Mouse (Mus musculus) liver, embryonic 12.5 days (tissue): ENCODE data around the gene 2310011J03Rik. TPM values are rescaled to one million over a fixed set of nuclear protein-coding genes. Genes with fewer than 3 reads are reported as not detected.

Experiments used
- ATAC-seq: fragments of 200-750 bp; cut with Nextera tagmentation; 2 replicates; pipeline ENCODE4 v1.8.0; 2017; ENCODE audit warnings: moderate number of reproducible peaks, mild to moderate bottlenecking, moderate library complexity
- H3K27ac ChIP-seq: fragments of 300-500 bp; sonication (generic); 2 replicates; pipeline ENCODE4 v1.5.1; 2016; ENCODE audit warnings: mild to moderate bottlenecking
- H3K27me3 ChIP-seq: fragments of 300-500 bp; sonication (generic); replicated peaks from 2 replicates; pipeline ENCODE4 v1.6.1; 2016; ENCODE audit warnings: mild to moderate bottlenecking, moderate library complexity
- H3K36me3 ChIP-seq: fragments of 300-500 bp; sonication (generic); 2 replicates; pipeline ENCODE4 v1.6.1; 2016; ENCODE audit warnings: mild to moderate bottlenecking, moderate library complexity
- H3K4me1 ChIP-seq: fragments of 300-500 bp; sonication (generic); 2 replicates; pipeline ENCODE4 v1.6.1; 2016
- H3K4me2 ChIP-seq: fragments of 300-500 bp; sonication (generic); 2 replicates; pipeline ENCODE4 v1.6.1; 2016; ENCODE audit warnings: mild to moderate bottlenecking, moderate library complexity
- H3K4me3 ChIP-seq: fragments of 300-500 bp; sonication (generic); 2 replicates; pipeline ENCODE4 v1.5.1; 2016; ENCODE audit warnings: mild to moderate bottlenecking, moderate library complexity
- H3K9ac ChIP-seq: fragments of 300-500 bp; sonication (generic); 2 replicates; pipeline ENCODE4 v1.6.1; 2016; ENCODE audit warnings: mild to moderate bottlenecking, moderate library complexity
- H3K9me3 ChIP-seq: fragments of 300-500 bp; sonication (generic); replicated peaks from 2 replicates; pipeline ENCODE4 v1.6.1; 2016; ENCODE audit warnings: mild to moderate bottlenecking, moderate library complexity
- WGBS: fragments of 180-500 bp; shearing (Covaris S2); methylation state at CpG from one replicate; pipeline ENCODE4 v1.1.7; 2016; ENCODE audit not compliant: insufficient replicate concordance; 5-methylcytosine and 5-hydroxymethylcytosine counted together
- polyA plus RNA-seq: library from polyadenylated mRNA; unstranded; fragments of >200 nt; fragmentation: Nextera tagmentation; extraction: Ambion mirVana; gene quantifications from 2 replicates; pipeline ENCODE4 v1.2.1, GENCODE M21; 2016

2310011J03Rik gene
- polyA plus RNA-seq, 1 experiment from 2014 or later, result 46.7 TPM

DNA sequence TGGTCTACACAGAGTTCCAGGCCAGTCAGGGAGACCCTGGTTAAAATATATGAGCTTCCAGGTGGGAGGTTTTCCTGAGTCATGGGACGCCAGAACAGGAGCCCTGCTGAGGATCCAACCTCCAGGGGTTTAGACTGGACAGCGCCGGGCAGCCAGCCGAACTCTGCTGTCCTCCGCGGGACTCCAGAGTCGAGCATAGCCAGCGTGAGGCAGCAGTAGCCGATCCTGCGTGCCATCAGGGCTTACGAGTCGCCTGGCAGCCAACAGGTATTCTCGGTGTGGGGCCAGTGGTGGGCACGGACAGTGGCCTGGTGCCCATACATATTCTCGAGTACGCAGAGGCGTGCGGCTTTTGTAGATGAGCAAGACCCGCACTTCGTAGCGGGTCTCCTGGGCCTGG is 20.7 kb upstream of the 2310011J03Rik start:
- Histone ChIP-seq H3K4me1 (peaks cover 64% of the 10 kb centered on the region), H3K4me3 (no peak overlapping the region)

DNA sequence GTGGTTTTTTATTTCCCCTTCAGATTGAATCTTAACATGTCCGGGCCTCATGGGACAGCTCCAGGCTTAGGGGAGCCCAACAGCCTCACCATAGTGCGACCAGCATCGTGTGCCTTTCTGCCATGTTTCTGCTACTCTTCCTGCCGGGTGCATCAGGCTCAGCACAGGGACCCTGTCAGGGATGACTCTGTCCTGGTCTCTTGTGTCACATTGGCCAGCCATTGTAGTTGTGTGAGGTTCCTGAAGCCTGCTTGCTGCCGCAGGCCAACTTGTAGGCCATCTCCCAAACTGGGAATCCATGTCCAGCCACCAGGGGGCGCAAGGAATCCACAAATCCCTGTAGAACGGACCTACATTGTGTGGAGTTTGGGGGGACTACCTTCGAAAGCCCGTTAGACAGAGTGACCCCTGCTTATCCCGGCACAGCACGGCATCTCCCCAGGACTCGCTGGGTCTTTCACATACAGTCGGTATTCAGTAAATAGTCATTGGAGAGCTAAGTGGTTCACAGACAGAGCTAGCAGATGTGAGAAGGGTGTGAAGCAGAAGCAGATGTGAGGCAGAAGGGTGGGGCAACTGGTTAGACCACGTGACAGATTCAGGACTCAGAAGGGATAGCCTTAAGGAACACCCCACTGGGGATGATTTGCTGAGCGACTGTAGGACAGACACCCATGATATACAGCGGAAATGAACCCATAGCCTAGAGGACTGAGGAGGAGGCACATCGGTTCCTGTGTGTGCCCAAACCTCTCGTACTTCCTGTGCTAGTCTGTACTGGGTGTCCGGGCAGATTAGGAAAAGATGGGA is 19.8 kb upstream of the 2310011J03Rik start:
- H3K4me2 ChIP-seq, result peak overlapping the region; percentile 81
- H3K9ac ChIP-seq, result peak overlapping the region; percentile 23; the same call in 1 of the 2 replicates
- no peak overlapping the region for H3K27ac ChIP-seq
- no peaks in the 10 kb centered on the region for H3K9me3 ChIP-seq
- H3K27me3 ChIP-seq, result peaks cover 71% of the 10 kb centered on the region
- peak overlapping the region; percentile 20 for H3K4me3 ChIP-seq
- peaks cover 23% of the 10 kb centered on the region for H3K36me3 ChIP-seq
- ATAC-seq, result peak; percentile 43
- peaks cover 56% of the 10 kb centered on the region for H3K4me1 ChIP-seq
- WGBS, result 18% methylated on average over 19 of the region's 19 CpGs

More for the DNA sequence above, 20.7 kb upstream of the 2310011J03Rik start:
- Histone ChIP-seq H3K36me3 (peaks cover 14% of the 10 kb centered on the region), H3K27me3 (peaks cover 71% of the 10 kb centered on the region), H3K4me2 (peak overlapping the region; percentile 81), H3K9ac (0 out of 2 replicates have a peak overlapping the region, but pooled peaks have one; percentile 23), H3K27ac (no peak overlapping the region), H3K9me3 (no peaks in the 10 kb centered on the region)
- WGBS, result 26% methylated on average over 21 of the region's 21 CpGs
- no peak for ATAC-seq

DNA sequence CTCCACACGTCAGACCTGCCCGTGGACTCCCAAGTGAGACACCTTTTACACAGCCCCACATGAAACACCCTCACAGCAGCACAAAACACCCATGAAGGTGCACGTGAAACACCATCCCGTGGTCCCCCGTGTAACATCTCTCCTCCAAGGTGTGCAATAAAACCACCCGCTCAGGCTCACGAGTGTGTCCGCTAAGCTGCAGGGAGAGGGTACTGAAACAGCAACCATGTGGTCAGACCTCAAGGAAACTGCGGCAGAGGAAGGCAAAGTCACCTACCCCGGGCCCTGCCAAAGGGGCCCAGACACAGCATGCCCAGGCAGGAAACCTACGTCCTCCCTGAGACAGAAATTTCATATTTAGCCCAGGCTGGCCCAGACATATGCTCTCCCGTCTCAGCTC is 15.9 kb upstream of the 2310011J03Rik start:
- no peak overlapping the region for H3K4me3 ChIP-seq
- WGBS, result 75% methylated on average over 12 of the region's 12 CpGs

DNA sequence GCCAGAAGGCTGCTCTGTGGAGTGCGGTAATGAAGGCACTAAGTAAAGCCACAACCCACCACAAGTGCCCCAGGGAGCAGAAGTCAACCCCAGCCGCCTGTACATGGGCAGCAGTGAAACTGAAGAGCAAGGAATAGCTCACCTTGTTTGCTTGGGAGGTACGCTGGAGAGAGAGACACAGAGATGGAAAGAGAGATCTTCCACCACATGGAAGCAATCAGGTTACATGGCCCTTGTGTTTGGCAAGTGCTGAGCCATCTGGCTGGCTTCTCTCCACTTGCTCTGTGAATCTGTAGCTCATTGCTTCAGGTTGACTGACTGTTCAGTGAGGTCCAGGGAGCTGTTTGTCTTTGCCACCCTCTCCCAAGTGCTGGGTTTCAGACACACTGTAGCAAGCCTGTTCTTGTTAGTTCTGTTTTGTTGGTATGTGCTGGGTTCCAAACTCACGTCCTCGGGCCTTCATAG is 12.2 kb upstream of the 2310011J03Rik start:
- peaks cover 57% of the 10 kb centered on the region for H3K4me1 ChIP-seq
- H3K27me3 ChIP-seq, result peaks cover 33% of the 10 kb centered on the region; the same call in 1 of the 2 replicates
- H3K9ac ChIP-seq, result peak overlapping the region; percentile 74
- WGBS, result 62% methylated on average over 5 of the region's 5 CpGs
- peak overlapping the region; percentile 83 for H3K4me2 ChIP-seq
- H3K9me3 ChIP-seq, result no peaks in the 10 kb centered on the region
- peak overlapping the region; percentile 64 for H3K4me3 ChIP-seq
- ATAC-seq, result no peak
- H3K27ac ChIP-seq, result peak overlapping the region; percentile 93
- H3K36me3 ChIP-seq, result peaks cover 41% of the 10 kb centered on the region

More for the DNA sequence above, 15.9 kb upstream of the 2310011J03Rik start:
- Histone ChIP-seq H3K27ac (no peak overlapping the region), H3K9ac (no peak overlapping the region), H3K27me3 (peaks cover 49% of the 10 kb centered on the region), H3K36me3 (peaks cover 41% of the 10 kb centered on the region), H3K9me3 (no peaks in the 10 kb centered on the region), H3K4me2 (no peak overlapping the region), H3K4me1 (peaks cover 44% of the 10 kb centered on the region)
- ATAC-seq, result no peak

DNA sequence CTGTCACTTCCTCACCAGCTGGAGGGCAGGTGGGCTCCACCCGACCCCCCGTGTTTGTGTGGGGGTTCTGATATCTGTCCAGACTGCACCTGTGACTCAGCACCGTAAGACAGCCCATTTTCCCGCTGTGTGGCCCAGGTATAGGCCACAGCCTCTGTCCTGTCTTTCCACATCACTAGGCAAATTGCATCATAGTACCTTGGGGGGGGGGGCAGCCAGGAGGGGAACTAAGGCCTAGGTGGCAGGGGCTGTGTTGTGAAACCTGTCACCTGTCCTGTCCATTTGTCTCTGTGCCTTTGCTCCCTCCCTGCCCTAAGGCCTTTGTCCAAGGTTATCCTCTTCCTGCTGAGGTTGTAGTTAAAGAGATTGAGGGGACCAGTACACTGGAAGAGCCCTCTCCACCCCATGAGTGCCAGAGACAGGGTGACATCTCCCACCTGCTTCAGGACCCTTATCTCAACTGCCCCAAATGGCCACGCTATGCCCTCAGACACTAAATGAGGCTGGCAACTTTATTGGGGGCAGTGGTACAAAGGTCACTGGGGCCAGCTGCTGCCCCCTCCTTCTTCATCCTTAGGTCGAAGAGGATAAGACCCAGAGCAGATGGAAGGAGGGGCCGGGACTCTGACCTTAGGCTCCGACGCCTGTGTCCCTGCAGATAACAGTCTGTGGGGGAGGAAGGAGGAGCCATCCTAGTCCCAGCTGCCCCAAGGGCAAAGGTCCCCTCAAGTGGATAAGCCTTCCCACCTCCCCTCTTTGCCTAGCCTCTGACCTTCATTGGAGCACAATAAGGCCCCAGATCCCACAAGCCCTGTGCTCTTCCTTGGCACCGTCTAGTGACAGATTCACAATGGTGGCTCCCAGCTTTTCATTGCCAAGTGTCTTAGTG is 11.5 kb upstream of the 2310011J03Rik start:
- WGBS, result 14% methylated on average over 10 of the region's 10 CpGs
- Histone ChIP-seq H3K36me3 (peaks cover 36% of the 10 kb centered on the region), H3K4me2 (peak overlapping the region; percentile 83), H3K4me3 (peak overlapping the region; percentile 64), H3K9ac (peak overlapping the region; percentile 74), H3K27me3 (peaks cover 29% of the 10 kb centered on the region; the same call in 1 of the 2 replicates), H3K4me1 (peaks cover 57% of the 10 kb centered on the region), H3K27ac (peak overlapping the region; percentile 93), H3K9me3 (no peaks in the 10 kb centered on the region)
- ATAC-seq, result peak; percentile 82

DNA sequence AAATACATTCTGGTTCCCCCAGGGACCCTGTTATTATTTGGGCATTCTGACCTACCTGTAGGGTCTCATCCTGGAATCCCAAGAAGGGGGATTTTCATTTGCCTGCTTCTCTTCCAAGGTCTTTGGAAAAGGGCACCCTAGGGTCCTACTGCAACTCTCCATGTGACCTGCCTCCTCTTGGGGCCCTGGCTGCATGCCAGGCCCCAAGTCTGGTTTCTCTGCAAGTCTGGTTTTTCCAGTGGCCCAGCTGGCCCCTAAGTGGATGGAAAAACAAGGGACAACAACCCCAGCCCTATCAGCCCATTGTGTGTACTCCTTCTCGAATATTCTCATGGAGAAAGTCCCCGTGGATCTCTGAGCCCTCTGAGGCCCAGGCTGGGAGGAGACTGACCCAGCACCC is 10.6 kb upstream of the 2310011J03Rik start:
- Histone ChIP-seq H3K4me2 (peak overlapping the region; percentile 83), H3K36me3 (peaks cover 26% of the 10 kb centered on the region), H3K4me1 (peaks cover 60% of the 10 kb centered on the region), H3K27me3 (peaks cover 22% of the 10 kb centered on the region; the same call in 1 of the 2 replicates), H3K27ac (peak overlapping the region; percentile 93), H3K9ac (peak overlapping the region; percentile 74), H3K9me3 (no peaks in the 10 kb centered on the region), H3K4me3 (peak overlapping the region; percentile 64)
- ATAC-seq, result no peak
- WGBS, result 58% methylated on average over 2 of the region's 2 CpGs

DNA sequence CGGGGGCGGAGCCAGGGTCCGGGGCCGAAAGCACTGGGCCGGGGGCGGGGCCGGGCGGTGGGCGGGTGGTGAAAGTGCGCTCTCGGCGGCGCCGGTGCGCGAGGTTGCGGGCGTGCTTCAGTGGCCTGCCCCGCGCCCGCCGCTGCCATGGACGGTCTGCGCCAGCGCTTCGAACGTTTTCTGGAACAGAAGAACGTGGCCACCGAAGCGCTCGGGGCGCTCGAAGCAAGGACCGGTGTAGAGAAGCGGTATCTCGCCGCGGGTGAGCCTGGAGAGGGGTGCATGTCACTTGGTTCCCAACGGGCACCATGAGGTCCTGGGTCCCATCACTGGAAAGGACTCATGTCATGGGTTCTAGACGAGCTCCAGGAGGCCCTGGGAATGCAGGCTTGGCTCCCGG is 9.7 kb upstream of the 2310011J03Rik start:
- peaks cover 18% of the 10 kb centered on the region for H3K36me3 ChIP-seq
- 1% methylated on average over 41 of the region's 41 CpGs for WGBS
- peaks cover 68% of the 10 kb centered on the region for H3K4me1 ChIP-seq
- H3K9ac ChIP-seq, result peak overlapping the region; percentile 74
- H3K27ac ChIP-seq, result peak overlapping the region; percentile 93
- peak overlapping the region; percentile 64 for H3K4me3 ChIP-seq
- H3K27me3 ChIP-seq, result peaks cover 14% of the 10 kb centered on the region
- no peak for ATAC-seq
- peak overlapping the region; percentile 83 for H3K4me2 ChIP-seq
- no peaks in the 10 kb centered on the region for H3K9me3 ChIP-seq

DNA sequence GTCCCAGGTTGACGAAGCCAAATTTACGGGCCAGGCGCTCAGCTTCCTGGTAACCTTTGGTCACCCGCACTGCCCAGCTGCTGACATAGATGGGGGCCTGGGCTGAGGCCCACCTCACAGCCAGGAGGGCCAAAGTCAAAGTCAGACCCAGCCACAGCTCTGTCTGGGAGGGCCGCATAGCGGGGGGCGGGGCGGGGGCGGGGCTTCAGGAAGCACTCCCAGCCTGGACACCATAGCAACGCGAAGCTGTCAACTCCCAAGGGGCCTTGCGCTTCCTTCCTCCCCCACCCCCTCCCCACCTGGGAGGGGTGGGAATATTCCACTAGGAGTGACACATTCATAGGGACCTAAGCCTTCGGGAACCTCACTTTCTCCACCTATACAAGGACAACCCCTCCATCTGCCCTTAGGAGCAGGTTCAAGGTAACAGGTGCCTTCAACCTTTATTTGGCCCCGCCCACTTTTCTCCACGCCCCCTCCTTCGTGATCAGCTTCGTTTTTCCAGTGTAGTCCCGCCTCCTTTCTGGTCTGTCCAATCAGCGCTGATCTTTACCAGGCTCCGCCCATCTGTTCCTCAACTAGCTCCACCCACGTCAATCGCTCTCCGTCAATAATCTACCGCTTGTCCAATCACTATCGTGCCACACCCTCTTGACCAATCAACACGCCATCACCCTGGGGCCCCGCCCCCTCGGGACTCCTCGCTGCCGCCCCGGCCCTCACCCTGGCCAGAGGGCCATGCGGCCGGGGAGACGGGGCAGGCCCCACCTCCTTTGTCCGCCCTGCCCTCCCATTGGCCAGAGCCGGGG is 9.1 kb upstream of the 2310011J03Rik start, which contains the start of the genes Pcsk4 and Reep6:
Gene Pcsk4, minus strand, starts transcription at position 226 of the 809 bp plus-strand sequence.
Gene Reep6, plus strand, starts transcription at position 681 of the 809 bp plus-strand sequence.
- H3K4me2 ChIP-seq, result peak within 1 kb of the TSS; percentile 83
- peak within 1 kb of the TSS; percentile 93 for H3K27ac ChIP-seq
- ATAC-seq, result peak; percentile 81
- peak within 1 kb of the TSS; percentile 74 for H3K9ac ChIP-seq
- peaks cover 75% of the 10 kb centered on the region for H3K4me1 ChIP-seq
- H3K36me3 ChIP-seq, result peaks cover 12% of the 10 kb centered on the region
- WGBS, result 6% methylated on average over 36 of the region's 36 CpGs
- H3K4me3 ChIP-seq, result peak within 1 kb of the TSS; percentile 64
- no peaks in the 10 kb centered on the region for H3K9me3 ChIP-seq
- H3K27me3 ChIP-seq, result peaks cover 9% of the 10 kb centered on the region; the same call in 1 of the 2 replicates

DNA sequence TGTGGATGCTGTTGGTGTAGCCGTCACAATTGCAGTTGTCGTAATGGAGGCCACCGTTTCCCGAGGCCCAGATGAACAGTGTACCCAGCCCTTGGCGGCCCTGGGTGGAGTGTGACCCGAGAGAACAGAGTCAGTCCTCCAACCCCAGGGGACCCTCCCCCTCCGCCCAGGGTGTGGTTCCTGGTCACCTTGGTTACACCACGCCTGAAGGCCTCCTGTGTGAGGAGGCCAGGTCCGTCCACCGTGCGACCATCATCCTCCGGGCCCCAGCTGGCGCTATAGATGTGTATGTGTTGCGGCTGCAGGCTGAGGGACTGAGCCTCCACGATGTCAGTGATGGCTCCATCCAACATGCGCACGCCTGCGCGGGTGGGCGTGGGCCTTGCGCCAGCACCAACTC is 4.7 kb upstream of the 2310011J03Rik start:
- Histone ChIP-seq H3K36me3 (no peaks in the 10 kb centered on the region), H3K4me3 (no peak overlapping the region), H3K27me3 (no peaks in the 10 kb centered on the region; the same call in 1 of the 2 replicates), H3K27ac (peak overlapping the region; percentile 56; the same call in 1 of the 2 replicates), H3K4me2 (0 out of 2 replicates have a peak overlapping the region, but pooled peaks have one; percentile 4), H3K4me1 (peaks cover 75% of the 10 kb centered on the region), H3K9ac (no peak overlapping the region), H3K9me3 (no peaks in the 10 kb centered on the region)
- ATAC-seq, result no peak
- WGBS, result 71% methylated on average over 21 of the region's 21 CpGs

DNA sequence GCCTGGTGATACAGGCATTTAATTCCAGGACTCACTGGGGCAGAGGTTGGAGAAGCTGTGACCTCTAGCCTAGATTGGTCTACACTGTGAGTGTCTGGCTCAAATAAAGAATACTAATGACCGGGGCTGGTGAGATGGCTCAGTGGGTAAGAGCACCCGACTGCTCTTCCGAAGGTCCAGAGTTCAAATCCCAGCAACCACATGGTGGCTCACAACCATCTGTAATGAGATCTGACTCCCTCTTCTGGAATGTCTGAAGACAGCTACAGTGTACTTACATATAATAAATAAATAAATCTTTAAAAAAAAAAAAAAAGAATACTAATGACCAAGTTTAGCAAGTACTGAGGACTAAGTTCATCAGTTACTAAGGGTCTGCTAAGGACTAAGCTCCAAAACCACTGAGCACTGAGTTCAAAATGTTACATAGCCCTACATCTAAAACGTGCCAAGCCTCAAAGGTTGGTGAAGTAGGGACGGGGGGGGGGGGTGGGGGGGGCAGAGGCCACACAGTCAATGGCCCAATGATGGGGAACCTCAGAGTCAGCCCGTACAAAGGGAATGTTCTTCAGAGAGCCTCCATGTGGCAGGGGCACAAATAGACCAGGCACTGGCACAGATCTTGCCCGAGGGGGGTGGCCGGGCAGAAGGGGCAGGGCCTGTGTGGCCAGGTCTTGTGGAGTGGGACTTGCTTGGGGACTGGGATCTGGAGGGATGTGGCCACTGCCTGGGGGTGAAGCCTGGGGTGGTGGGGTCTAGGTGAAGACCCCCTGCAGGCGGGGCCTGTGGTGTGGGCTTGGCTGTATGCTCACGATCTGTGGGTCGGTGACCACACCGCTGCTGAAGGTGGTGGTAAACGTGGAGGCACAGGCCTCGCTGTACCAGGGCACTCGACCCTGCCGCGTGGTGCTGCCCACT is 4.0 kb upstream of the 2310011J03Rik start:
- no peaks in the 10 kb centered on the region for H3K9me3 ChIP-seq
- peaks cover 74% of the 10 kb centered on the region for H3K4me1 ChIP-seq
- H3K4me2 ChIP-seq, result peak overlapping the region; percentile 99
- peak overlapping the region; percentile 76 for H3K4me3 ChIP-seq
- ATAC-seq, result no peak
- 69% methylated on average over 17 of the region's 17 CpGs for WGBS
- H3K36me3 ChIP-seq, result peaks cover under 1% of the 10 kb centered on the region; the same call in 1 of the 2 replicates
- H3K27me3 ChIP-seq, result no peaks in the 10 kb centered on the region; the same call in 1 of the 2 replicates
- H3K27ac ChIP-seq, result peak overlapping the region; percentile 88
- peak overlapping the region; percentile 79 for H3K9ac ChIP-seq
